Mouse (Mus musculus): ENCODE measurements around the gene BC005624.
A peak's percentile ranks its signal among the peaks of the same experiment; 100 is the strongest.

The BC005624 gene

GRCm38 (mm10) chr2:30981790-30982513 lies at the start of gene BC005624, which contains the start of gene Usp20:
Gene BC005624 (minus strand): TSS chr2:30982201.
Gene Usp20 (plus strand): TSS chr2:30982279.
- DNase-seq (ENCODE audit: low read depth) = peak; percentile 100

GRCm38 (mm10) chr2:31026642-31027041 lies 44.6 kb upstream of the BC005624 start:
- peak; percentile 35 for DNase-seq (ENCODE audit: low read depth)

GRCm38 (mm10) chr2:31025458-31025857 lies 43.5 kb upstream of the BC005624 start:
- DNase-seq (ENCODE audit: low read depth) = no peak

- peak; percentile 83 for DNase-seq (ENCODE audit: low read depth)
These were observed 42.8 kb upstream of the BC005624 start for GRCm38 (mm10) chr2:31024618-31025370.

GRCm38 (mm10) chr2:31023940-31024339 lies 41.9 kb upstream of the BC005624 start:
- no peak for DNase-seq (ENCODE audit: low read depth)

GRCm38 (mm10) chr2:31020202-31020601 lies 38.2 kb upstream of the BC005624 start:
- DNase-seq (ENCODE audit: low read depth) = no peak

GRCm38 (mm10) chr2:31019011-31019410 lies 37.0 kb upstream of the BC005624 start:
- DNase-seq (ENCODE audit: low read depth) = no peak

GRCm38 (mm10) chr2:31018519-31018918 lies 36.5 kb upstream of the BC005624 start:
- no peak for DNase-seq (ENCODE audit: low read depth)

GRCm38 (mm10) chr2:31017625-31018317 lies 35.8 kb upstream of the BC005624 start:
- DNase-seq (ENCODE audit: low read depth) = no peak

- DNase-seq (ENCODE audit: low read depth) = peak; percentile 77
These were observed 31.5 kb upstream of the BC005624 start for GRCm38 (mm10) chr2:31013371-31014120.

- no peak for DNase-seq (ENCODE audit: low read depth)
These were observed 25.2 kb upstream of the BC005624 start for GRCm38 (mm10) chr2:31007208-31007607.

GRCm38 (mm10) chr2:31006434-31006833 lies 24.4 kb upstream of the BC005624 start:
- DNase-seq (ENCODE audit: low read depth) = no peak

GRCm38 (mm10) chr2:31005453-31005852 lies 23.5 kb upstream of the BC005624 start:
- peak; percentile 53 for DNase-seq (ENCODE audit: low read depth)

- DNase-seq (ENCODE audit: low read depth) = no peak
These were observed 20.9 kb upstream of the BC005624 start for GRCm38 (mm10) chr2:31002857-31003256.

GRCm38 (mm10) chr2:30998443-30999260 lies 16.7 kb upstream of the BC005624 start:
- DNase-seq (ENCODE audit: low read depth) = no peak

- DNase-seq (ENCODE audit: low read depth) = peak; percentile 52
These were observed 13.5 kb upstream of the BC005624 start for GRCm38 (mm10) chr2:30995432-30995996.

- DNase-seq (ENCODE audit: low read depth) = no peak
These were observed 12.9 kb upstream of the BC005624 start for GRCm38 (mm10) chr2:30994853-30995252.

- no peak for DNase-seq (ENCODE audit: low read depth)
These were observed 8.2 kb upstream of the BC005624 start for GRCm38 (mm10) chr2:30990221-30990620.

GRCm38 (mm10) chr2:30985111-30986020 lies 3.4 kb upstream of the BC005624 start:
- DNase-seq (ENCODE audit: low read depth) = peak; percentile 82

GRCm38 (mm10) chr2:30983024-30983423 lies 1.0 kb upstream of the BC005624 start:
- no peak for DNase-seq (ENCODE audit: low read depth)

Measured in NIH3T3 (cell line).